Mouse (Mus musculus) heart, adult 2 months (tissue): ENCODE measurements around the gene Lcn2. TPM values are rescaled to one million over a fixed set of nuclear protein-coding genes. Genes with fewer than 3 reads are reported as not detected.

Source experiments
- DNase-seq, 2 experiments: peaks; one replicate each; pipeline ENCODE4 v3.0.0; 2021
- H3K27ac ChIP-seq: fragments of 200-600 bp; 2 replicates; pipeline ENCODE4 v1.8.1; 2022
- H3K27me3 ChIP-seq: fragments of 200-500 bp; 2 replicates; pipeline ENCODE4 v1.6.1; 2012; ENCODE audit warnings: mild to moderate bottlenecking, low read length, inconsistent platforms, mixed read lengths; ENCODE audit not compliant: control insufficient read depth, insufficient read depth
- H3K36me3 ChIP-seq: fragments of 200-500 bp; 2 replicates; pipeline ENCODE4 v1.6.1; 2012; ENCODE audit warnings: low read length, inconsistent platforms; ENCODE audit not compliant: control insufficient read depth, insufficient read depth
- H3K4me1 ChIP-seq: fragments of 200-500 bp; 2 replicates; pipeline ENCODE4 v1.6.1; 2011; ENCODE audit warnings: low read length; ENCODE audit not compliant: control insufficient read depth, insufficient read depth
- H3K4me3 ChIP-seq: fragments of 200-600 bp; 2 replicates; pipeline ENCODE4 v1.8.1; 2022
- H3K79me2 ChIP-seq: fragments of 200-500 bp; replicated peaks from 2 replicates; pipeline ENCODE4 v1.6.1; 2012; ENCODE audit warnings: mild to moderate bottlenecking, inconsistent platforms, low read length, moderate library complexity, mixed read lengths; ENCODE audit not compliant: control insufficient read depth, insufficient read depth
- H3K9ac ChIP-seq: fragments of 200-500 bp; 2 replicates; pipeline ENCODE4 v1.6.1; 2012; ENCODE audit warnings: low read depth, mild to moderate bottlenecking, control low read depth, inconsistent platforms, low read length, mixed read lengths
- CTCF ChIP-seq: fragments of 200-600 bp; IDR thresholded peaks from 2 replicates; pipeline ENCODE4 v1.8.1; 2022; ENCODE audit warnings: antibody characterized with exemption, mild to moderate bottlenecking, moderate library complexity
- EP300 ChIP-seq: fragments of 200-500 bp; IDR thresholded peaks from 2 replicates; pipeline ENCODE4 v1.6.1; 2011; ENCODE audit warnings: low read depth, low read length, control low read depth; ENCODE audit not compliant: insufficient read depth
- POLR2A ChIP-seq: fragments of 200-500 bp; IDR thresholded peaks from 2 replicates; pipeline ENCODE4 v1.6.1; 2011; ENCODE audit warnings: mild to moderate bottlenecking, low read depth, low read length, control low read depth; ENCODE audit not compliant: insufficient read depth
- WGBS: fragments of 180-500 bp; shearing (Covaris S2); methylation state at CpG from one replicate; pipeline ENCODE4 v1.1.7; 2018; 5-methylcytosine and 5-hydroxymethylcytosine counted together
- intact Hi-C: fragments of 180-260 bp; cut with DNase I; formaldehyde crosslinking; loops from one replicate; pipeline ENCODE4 v1.15.1; 2025
- polyA plus RNA-seq: library from polyadenylated mRNA; depleted of rRNA; stranded (reverse); fragments of >200 nt; gene quantifications from 2 replicates; pipeline ENCODE4 v1.2.3, GENCODE M21; 2012
- total RNA-seq, 2 experiments: library from RNA; stranded (reverse); gene quantifications; 2 replicates each; pipeline ENCODE4 v1.2.3; 2021

Lcn2 gene
- total and polyA plus RNA-seq, 3 experiments, result 4.1 to 11.3 (median 6.9) TPM

GRCm38 (mm10) chr2:32428262-32428722 is 40.2 kb upstream of the Lcn2 start:
- peaks cover 28% of the 10 kb centered on the region for H3K4me1 ChIP-seq
- DNase-seq, result peak in 1 of 2 experiments; percentile 13
- H3K79me2 ChIP-seq, result 0 out of 2 replicates have a peak, but pooled peaks cover 2% of the 10 kb centered on the region
- no peak overlapping the region for H3K9ac ChIP-seq
- H3K27me3 ChIP-seq, result no peaks in the 10 kb centered on the region
- intact Hi-C loops, result no loop called here
- no peak for TF ChIP-seq EP300
- TF ChIP-seq CTCF, result no peak
- no peak for TF ChIP-seq POLR2A
- no peak overlapping the region for H3K4me3 ChIP-seq
- 41% methylated on average over 8 of the region's 8 CpGs for WGBS
- H3K27ac ChIP-seq, result peak overlapping the region; percentile 32; the same call in 1 of the 2 replicates
- H3K36me3 ChIP-seq, result no peaks in the 10 kb centered on the region; the same call in 1 of the 2 replicates

- peaks cover 31% of the 10 kb centered on the region for H3K4me1 ChIP-seq
Measured at GRCm38 (mm10) chr2:32427720-32428119, 39.7 kb upstream of the Lcn2 start.

GRCm38 (mm10) chr2:32426141-32426540 is 38.1 kb upstream of the Lcn2 start:
- DNase-seq, result no peak
- Histone ChIP-seq H3K4me3 (no peak overlapping the region), H3K9ac (no peak overlapping the region), H3K4me1 (peaks cover 37% of the 10 kb centered on the region), H3K79me2 (0 out of 2 replicates have a peak, but pooled peaks cover 2% of the 10 kb centered on the region), H3K36me3 (peaks cover 3% of the 10 kb centered on the region; the same call in 1 of the 2 replicates), H3K27me3 (no peaks in the 10 kb centered on the region), H3K27ac (no peak overlapping the region)
- TF ChIP-seq CTCF (no peak), POLR2A (no peak), EP300 (no peak)
- WGBS, result 95% methylated on average over 1 of the region's 1 CpGs
- intact Hi-C loops, result no loop called here

More at GRCm38 (mm10) chr2:32427720-32428119, 39.7 kb upstream of the Lcn2 start:
- Histone ChIP-seq H3K27me3 (no peaks in the 10 kb centered on the region), H3K79me2 (0 out of 2 replicates have a peak, but pooled peaks cover 2% of the 10 kb centered on the region), H3K27ac (no peak overlapping the region), H3K4me3 (no peak overlapping the region), H3K9ac (no peak overlapping the region), H3K36me3 (peaks cover 3% of the 10 kb centered on the region; the same call in 1 of the 2 replicates)
- DNase-seq, result no peak
- intact Hi-C loops, result no loop called here
- WGBS, result 66% methylated on average over 5 of the region's 5 CpGs
- TF ChIP-seq POLR2A (no peak), CTCF (0 out of 2 replicates have a peak, but pooled peaks have one; percentile 2)

- TF ChIP-seq EP300 (no peak), CTCF (no peak), POLR2A (no peak)
- H3K27me3 ChIP-seq, result no peaks in the 10 kb centered on the region
- H3K9ac ChIP-seq, result no peak overlapping the region
- DNase-seq, result peak in 1 of 2 experiments; percentile 4
- H3K79me2 ChIP-seq, result 0 out of 2 replicates have a peak, but pooled peaks cover 2% of the 10 kb centered on the region
- H3K4me3 ChIP-seq, result no peak overlapping the region
- WGBS, result 77% methylated on average over 5 of the region's 5 CpGs
- intact Hi-C loops, result loop anchor here (2.0 kb wide), 1 partner anchor 29 kb away; no protein-coding TSS in a partner anchor
- H3K27ac ChIP-seq, result no peak overlapping the region
- peaks cover 3% of the 10 kb centered on the region; the same call in 1 of the 2 replicates for H3K36me3 ChIP-seq
- H3K4me1 ChIP-seq, result peaks cover 35% of the 10 kb centered on the region
Measured at GRCm38 (mm10) chr2:32425568-32425967, 37.5 kb upstream of the Lcn2 start.

- H3K4me3 ChIP-seq, result no peak overlapping the region
- WGBS, result 27% methylated on average over 3 of the region's 3 CpGs
Measured at GRCm38 (mm10) chr2:32424796-32425195, 36.7 kb upstream of the Lcn2 start.

More at GRCm38 (mm10) chr2:32424796-32425195, 36.7 kb upstream of the Lcn2 start:
- H3K4me1 ChIP-seq, result peaks cover 30% of the 10 kb centered on the region
- TF ChIP-seq CTCF, result no peak
- no peak for TF ChIP-seq EP300
- no peak for TF ChIP-seq POLR2A
- intact Hi-C loops, result loop anchor here (2.0 to 5.0 kb wide), 2 partner anchors 28 to 63 kb away; no protein-coding TSS in a partner anchor
- DNase-seq, result no peak
- H3K9ac ChIP-seq, result no peak overlapping the region
- no peaks in the 10 kb centered on the region for H3K27me3 ChIP-seq
- no peaks in the 10 kb centered on the region for H3K79me2 ChIP-seq
- H3K36me3 ChIP-seq, result 0 out of 2 replicates have a peak, but pooled peaks cover 4% of the 10 kb centered on the region
- peak overlapping the region; percentile 94 for H3K27ac ChIP-seq
